Mouse (Mus musculus): ENCODE measurements around the gene Ticrr. TPM values are rescaled to one million over a fixed set of nuclear protein-coding genes. Genes with fewer than 3 reads are reported as not detected.

The Ticrr gene
- total RNA-seq (2021) = 1 to 10 TPM; 6.3 to 6.4 TPM
- long read RNA-seq, experiment 1, partial matches to known transcripts = 2 of 4 reads
- long read RNA-seq, experiment 1, other reads (novel, unspliced or antisense) = 1 of 4 reads
- long read RNA-seq, experiment 2, partial matches to known transcripts = 2 of 2 reads
- long read RNA-seq, experiment 2, other reads (novel, unspliced or antisense) = 0 of 2 reads

DNA sequence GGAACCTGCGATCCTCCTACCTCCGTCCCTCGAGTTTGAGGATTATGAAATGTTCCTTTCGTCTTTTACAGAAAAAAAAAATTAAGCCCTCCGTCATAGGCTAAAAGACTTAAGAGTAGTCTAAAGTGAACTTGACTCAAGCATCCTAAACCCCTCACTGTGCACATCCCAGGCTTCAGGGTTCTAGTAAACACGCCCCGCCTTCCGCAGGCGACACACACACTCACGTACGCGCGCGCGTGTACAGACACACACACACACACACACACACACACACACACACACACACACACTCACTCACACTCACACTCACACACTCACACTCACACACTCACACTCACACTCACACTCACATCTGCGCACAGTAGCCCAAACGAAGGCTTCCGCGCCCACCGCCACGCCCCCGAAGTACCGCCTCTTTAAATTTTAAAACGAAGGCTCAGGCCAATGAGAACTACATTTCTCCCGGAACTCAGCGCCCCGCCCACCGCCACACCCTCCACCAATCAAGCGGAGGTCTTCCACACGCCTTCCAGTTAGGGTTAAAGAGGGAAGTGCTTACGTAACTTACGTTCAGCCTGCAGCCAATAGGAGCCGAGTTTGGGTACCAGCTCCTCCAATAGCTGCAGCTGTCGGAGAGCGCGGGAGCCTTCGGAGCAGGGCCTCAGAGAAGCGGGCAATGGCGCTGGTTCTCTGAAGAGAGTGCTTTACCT, at the start of gene Ticrr:
TSS of gene Ticrr (plus strand) at position 619 of the 713 bp plus-strand sequence.
- DNase-seq (ENCODE audit: low spot score in 2 of 2) = peak; percentile 87 to 89

DNA sequence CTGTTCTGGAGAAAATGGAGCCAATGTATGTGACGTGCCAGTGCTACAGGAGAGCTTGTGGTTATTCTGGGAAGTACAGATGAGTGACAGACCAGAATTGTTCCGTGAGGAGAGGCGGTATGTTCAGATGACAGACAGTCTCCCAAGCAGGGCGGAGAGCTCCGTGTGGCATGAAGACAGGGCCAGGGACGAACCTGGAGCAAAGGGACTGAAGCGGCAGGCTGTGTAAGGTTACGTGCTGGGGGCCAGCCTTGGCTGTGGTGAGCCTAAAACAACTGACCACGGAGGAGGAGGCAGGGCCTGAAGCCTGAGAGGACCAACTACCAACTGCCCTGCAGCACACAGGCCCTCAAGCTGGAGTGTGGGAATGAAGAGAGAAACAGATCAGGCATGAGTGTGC, 48.1 kb upstream of the Ticrr start:
- no peak for DNase-seq (ENCODE audit: low spot score in 2 of 2)

DNA sequence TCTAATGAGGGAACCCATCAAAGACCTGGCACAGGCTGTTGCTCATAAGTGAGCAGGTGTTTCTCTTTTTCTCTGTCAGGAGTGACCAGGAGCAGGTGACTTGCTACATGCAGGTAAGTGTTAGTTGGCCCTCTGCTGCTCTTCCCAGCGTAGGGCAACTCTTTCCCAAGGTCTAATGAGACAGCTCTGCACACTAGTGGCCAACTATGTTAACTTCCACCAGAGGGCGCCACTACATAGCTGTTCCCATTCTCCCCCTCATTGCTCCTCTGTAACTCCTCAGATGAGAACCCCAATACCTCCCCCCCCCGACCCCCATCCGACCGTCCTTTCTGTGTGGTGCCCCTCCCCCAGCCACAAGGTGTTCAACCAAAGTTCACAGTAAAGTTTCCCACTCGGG, 47.2 kb upstream of the Ticrr start:
- peak in 1 of 2 experiments; percentile 27 for DNase-seq (ENCODE audit: low spot score in 2 of 2)

DNA sequence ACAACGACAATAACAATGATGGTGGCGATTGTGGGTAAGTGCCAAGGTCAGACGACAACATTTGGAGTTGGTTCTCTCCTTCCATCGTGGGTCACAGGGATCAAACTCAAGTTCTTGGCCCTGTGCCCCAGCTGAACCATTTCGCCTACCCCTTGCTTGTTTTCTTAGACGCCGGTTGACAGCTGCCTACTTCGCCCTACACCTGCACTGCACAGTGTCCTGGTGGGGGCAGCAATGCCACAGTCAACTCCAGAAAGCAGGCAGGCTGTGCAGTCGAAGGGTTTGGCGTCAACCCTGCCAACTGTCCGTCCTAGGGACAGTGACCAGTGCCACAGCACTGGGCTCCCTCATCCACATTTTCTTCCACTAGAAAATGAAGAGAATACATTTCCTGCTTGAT, 46.7 kb upstream of the Ticrr start:
- no peak for DNase-seq (ENCODE audit: low spot score in 2 of 2)

DNA sequence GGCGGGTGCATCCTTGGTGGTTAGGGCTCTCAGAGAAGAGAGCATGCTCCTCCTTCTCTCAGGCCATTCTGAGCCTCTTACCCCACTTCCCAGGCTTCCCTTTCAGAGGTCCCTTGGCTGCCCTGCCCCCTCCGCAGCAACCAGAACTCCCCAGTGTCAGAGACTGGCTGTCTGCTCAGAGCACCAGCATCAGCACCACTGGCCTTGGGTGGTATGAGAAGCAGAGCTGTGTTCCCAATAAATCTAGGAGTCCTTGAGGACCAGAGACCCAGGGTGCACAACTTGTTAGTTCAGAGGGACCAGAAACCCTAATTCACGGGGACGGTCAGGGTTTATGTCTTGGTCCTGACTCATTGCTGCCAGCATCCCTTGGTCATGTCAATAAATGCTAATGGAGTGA, 45.0 kb upstream of the Ticrr start:
- DNase-seq (ENCODE audit: low spot score in 2 of 2) = no peak

DNA sequence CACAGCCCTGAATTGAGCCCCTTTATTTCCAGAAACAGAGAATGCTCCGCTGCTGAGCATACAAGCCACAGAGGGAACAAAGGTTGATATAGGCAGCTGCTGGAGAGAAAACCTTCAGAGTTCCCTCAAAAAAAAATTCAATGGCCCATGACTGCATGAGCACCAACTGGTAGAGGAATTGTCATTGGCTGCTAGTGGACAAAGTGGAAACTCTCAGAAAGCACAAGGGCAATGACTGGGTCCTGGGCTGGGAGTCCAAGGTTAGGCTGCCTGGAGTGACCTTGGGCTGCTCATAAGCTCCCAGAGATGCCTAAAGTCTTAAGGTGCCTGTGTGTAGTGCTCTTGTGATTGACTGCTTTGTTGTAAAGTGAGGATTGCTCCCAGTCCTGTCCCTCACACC, 44.1 kb upstream of the Ticrr start:
- DNase-seq (ENCODE audit: low spot score in 2 of 2) = no peak

DNA sequence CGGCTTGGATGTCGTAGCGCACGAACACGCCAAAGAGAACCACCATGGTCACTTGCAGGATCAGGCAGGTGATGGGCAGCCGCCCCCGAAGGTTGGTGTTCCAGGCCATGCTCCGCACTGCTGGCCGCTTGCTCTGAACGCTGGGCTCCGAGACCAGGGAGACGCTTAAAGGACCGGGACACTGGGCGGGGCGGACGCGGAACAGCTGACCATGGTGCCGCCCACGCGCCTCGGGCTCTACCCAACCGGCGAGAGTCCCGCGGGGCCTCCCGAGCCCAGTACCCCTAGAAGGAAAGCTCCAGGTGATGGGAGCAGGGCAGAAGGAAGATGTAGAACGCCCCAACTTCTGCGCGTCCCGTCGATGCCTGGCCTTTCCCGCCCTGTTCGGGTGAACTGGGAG, 42.6 kb upstream of the Ticrr start, which contains the start of gene Rhcg:
TSS of gene Rhcg (minus strand) at position 240 of the 400 bp plus-strand sequence.
- DNase-seq (ENCODE audit: low spot score in 2 of 2) = no peak

DNA sequence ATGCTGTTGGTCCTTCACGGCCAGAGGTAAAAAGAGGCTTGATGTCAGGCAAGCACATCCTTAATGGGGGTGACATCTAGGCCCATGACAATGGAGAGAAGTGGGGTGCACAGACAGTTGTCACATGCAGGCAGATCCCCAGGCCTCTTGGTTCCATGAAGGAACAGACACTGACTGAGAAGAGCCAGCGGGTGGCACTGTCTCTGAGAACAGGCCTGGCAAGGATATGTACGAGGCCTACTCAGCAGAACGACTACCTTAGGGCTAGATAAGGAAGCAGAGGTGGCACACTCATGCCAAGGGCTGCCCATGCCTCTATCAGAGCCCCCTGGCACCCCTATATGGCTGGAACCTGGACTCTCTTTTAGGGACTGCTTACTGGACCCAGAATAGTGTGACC, 40.5 kb upstream of the Ticrr start:
- DNase-seq (ENCODE audit: low spot score in 2 of 2) = no peak

DNA sequence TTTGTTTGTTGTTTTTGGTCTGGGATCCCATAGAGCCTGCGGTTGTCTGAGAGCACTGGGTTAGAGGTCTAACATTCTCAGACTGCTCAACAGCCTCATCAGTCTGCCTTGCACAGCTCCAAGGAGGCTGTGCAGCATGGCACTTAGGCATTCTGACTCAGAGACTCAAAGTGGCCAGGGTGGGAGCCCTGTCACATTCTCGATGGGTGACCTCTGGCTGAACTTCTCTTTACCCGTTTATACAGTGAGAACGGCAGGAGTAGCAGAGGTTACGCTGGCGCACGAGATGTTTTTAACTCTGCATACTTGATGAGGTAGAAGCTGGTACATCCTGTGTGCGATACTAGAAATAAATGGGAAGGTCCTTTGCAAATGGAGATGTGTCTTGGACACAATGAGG, 36.9 kb upstream of the Ticrr start:
- DNase-seq (ENCODE audit: low spot score in 2 of 2) = no peak

DNA sequence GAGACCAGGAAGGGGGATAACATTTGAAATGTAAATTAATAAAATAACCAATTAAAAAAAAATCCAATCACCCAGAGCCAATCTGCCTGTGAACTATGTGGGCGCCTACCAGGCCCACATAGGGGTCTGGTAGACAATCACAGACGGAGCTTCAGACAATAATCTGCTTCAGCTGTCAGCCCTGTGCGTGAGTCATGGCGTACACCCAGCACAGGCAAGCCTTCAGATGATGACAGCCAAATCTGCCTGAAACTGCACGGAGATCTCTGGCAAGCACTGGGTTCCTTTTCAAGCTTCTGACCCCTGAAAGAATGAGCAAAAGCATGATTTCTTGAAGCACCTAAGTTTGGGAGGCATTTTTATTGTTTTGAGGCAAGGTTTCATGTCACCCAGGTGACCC, 33.8 kb upstream of the Ticrr start:
- DNase-seq (ENCODE audit: low spot score in 2 of 2) = no peak

DNA sequence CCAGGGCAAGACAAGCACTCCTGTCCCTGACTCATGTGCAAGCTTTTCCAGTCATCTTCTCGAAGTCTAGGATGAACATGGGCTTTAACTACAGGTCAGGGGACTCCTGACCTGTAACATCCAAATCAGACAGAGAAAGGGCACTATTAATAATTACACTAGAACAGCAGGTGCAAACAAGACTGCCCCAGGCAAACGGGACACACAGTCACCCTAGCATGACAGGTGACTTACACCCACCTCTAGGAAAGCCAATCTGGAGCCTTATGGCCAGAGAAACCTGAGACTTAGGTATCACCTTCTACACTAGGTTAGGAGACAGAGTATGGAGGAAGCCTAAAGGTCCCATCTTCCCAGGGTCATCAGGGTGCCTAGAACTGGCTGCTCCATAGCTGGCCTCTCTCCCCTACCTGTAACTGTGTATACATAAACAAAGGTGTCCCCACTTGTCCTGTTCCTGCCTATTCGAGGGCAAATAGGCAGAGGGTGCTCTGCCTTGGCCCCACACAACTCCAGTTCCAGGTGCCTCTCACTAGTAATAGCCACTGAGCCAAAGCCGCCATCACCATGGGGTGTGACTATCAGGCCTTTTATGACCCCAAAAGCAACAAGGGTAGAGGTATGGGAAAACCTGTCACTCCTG, 31.6 kb upstream of the Ticrr start:
- DNase-seq (ENCODE audit: low spot score in 2 of 2) = no peak

DNA sequence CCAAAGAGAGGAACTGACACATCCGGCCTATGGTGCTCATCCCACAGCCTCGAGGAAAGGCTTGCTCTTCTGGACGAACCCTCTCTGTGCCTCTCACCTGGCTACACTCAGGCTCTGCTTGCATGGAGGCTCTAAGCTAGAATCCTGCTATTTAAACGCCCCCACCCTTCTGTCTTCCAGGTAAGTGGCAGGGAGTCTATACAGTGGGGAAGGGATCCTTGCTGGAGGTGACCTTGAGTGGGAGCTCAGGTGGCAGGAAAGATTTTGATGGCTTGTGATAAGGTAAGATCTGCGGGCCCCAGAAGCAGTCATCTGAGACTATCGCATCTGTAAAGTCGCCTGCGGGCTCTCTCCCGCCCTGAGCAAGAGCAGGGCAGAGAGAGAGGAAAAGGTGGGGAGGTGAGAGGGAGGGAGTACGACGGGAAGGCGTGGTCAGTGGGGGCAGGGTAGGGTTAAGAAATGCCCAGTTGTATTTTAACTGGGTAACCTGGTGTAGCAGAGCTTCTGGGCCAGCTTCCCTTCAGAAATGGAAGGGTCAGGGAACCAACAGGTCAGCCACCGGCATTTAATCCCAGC, 28.1 kb upstream of the Ticrr start:
- DNase-seq (ENCODE audit: low spot score in 2 of 2) = no peak

DNA sequence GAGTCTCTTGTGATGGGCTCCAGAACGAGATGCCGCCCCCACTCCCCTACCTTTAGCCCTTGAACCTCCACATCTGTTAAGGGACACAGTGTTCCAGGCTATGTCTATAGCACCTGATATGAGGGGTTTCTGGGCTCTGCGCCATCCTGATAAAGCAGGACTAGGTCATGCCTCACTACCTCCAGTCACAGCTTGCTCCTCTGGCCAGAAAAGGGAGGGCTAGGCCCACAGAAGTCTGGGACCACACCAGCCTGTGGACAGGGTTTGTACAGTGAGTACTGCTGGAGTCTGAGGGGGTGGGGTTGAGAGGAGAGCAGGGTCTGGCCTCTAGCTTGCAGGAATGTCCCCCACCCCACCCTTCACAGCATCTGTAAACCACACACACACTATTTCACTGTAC, 12.8 kb upstream of the Ticrr start:
- no peak for DNase-seq (ENCODE audit: low spot score in 2 of 2)

DNA sequence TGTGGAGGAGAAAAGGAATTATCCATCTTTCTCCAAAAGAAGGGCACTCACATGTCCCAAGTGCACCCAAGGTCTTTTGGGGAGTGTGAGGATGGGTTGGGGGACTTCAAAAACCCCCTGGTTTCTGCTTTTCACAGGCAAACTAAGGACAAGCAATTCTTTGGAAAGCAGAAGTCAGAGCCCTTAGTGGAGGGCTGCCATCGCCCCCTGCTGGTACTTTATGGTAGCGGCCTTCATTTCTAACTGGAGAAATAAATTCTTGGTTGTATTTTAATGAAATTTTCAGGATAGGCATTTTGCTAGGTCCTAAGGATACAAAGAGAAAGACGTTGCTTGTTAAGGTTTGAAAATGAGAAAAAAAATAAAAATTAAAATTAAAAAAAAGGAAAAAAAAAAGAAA, 11.0 kb upstream of the Ticrr start:
- peak; percentile 12 to 24 for DNase-seq (ENCODE audit: low spot score in 2 of 2)

DNA sequence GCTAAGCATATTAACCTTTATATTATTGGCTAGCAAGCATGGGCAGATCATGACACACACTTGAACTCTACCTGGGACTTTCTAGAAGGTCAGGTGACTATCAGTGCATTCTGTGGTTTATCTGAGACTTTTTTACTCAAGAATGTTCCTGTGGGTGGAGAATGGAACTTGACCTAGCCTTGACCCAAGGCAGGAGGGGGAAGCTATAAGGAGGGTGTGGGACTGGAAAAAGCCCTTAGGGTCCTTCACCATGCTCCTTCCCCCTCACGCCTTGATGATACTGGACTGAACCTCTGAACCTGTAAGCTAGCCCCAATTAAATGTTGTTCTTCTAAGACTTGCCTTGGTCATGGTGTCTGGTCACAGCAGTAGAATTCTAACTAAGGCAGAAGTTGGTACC, 5.8 kb upstream of the Ticrr start:
- DNase-seq (ENCODE audit: low spot score in 2 of 2) = no peak

DNA sequence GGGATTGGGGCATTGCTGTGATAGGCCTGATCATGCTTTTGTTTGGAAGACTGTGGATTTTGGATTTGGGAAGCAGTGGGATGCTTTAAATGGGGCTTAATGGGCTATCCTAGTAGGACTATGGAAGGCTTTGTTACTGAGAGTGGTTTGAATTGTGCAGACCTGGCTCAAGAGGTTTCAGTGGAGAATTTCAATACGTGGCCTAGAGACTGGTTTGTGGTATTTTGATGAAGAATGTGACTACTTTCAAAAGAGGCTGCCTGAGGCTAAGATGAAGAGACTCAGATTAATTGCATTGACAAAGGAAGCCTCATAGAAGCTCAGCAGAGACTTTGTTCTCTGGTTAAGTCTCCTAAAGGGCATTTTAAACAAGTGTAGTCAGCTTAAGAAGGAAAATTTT, 5.4 kb upstream of the Ticrr start:
- no peak for DNase-seq (ENCODE audit: low spot score in 2 of 2)

DNA sequence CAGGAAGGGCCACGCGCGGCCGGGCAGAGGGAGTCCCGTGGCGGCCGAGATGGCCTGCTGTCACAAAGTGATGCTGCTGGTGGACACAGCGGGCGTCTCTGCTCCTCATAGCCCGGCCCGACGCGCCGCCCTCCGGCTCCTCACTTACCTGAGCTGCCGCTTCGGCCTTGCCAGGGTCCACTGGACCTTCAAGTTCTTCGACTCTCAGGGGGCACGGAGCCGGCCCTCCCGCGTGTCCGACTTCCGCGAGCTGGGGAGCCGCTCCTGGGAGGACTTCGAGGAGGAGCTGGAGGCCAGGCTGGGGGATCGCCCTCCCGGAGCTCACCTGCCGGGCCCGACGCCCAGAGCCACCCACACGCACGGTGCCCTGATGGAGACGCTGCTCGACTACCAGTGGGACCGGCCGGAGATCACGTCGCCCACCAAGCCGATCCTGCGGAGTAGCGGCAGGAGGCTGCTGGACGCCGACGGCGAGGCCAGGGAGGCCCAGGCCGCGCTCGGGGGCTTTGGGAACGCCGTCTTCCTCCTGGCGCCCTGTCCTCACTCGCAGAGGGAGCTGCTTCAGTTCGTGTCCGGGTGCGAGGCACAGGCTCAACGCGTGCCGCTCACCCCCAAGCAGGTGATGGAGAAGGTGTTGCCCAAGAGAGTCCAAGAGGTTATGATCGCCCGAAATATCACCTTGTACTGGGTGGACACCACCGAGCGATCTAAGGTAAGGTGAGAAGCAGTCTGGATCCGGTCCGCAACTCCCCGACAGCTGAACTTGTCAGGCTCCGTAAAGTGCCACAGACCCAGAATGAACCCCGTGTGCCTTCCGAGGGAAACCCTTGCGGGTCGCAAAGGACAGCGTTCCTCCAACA, 525 bp downstream of the Ticrr start:
- DNase-seq (ENCODE audit: low spot score in 2 of 2) = peak in 1 of 2 experiments; percentile 11

DNA sequence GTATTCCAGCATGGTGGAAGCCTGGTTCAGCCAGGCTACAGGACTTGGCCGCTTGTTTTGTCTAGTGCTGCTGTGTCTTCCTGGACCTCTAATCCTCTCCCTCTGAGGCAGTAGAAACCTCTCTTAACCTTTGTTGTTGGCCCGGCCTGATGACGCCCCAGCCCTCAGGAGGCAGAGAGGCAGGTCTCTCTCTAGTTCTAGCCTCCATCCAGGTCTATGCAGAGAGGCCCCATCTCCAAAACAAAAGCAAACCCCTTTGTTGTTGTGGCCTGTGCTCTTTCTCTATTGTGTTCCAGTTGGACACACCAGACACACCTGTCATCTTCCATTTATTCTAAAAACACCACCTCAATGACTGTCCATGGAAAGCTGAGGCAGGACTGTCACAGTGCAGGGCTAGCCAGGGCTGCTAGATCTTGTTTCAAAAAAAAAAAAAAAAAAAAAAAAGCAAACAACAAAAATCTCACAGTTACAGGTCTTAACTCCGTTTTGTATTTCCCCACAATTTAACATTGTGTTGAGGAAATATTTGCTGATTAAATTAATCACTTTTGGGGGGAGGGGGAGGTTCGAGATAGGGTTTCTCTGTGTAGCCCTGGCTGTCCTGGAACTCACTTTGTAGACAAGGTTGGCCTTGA, 1.4 kb downstream of the Ticrr start:
- no peak for DNase-seq (ENCODE audit: low spot score in 2 of 2)

DNA sequence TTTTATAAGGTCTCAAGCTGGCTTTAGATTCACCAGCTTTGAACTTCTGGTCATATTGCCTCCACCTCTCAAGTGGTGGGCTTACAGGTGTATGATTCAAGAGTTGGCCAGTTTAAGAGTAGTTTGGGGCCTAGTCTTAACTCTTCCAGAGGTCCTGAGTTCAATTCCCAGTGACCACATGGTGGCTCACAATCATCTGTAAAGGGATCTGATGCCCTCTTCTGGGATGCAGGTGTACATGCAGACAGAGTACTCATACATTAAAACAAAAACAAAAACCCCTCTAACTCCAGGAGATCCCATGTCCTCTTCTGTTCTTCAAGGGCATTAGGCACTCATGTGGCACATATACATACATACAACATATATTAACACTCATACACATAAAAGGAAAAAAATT, 6.7 kb downstream of the Ticrr start:
- no peak for DNase-seq (ENCODE audit: low spot score in 2 of 2)

DNA sequence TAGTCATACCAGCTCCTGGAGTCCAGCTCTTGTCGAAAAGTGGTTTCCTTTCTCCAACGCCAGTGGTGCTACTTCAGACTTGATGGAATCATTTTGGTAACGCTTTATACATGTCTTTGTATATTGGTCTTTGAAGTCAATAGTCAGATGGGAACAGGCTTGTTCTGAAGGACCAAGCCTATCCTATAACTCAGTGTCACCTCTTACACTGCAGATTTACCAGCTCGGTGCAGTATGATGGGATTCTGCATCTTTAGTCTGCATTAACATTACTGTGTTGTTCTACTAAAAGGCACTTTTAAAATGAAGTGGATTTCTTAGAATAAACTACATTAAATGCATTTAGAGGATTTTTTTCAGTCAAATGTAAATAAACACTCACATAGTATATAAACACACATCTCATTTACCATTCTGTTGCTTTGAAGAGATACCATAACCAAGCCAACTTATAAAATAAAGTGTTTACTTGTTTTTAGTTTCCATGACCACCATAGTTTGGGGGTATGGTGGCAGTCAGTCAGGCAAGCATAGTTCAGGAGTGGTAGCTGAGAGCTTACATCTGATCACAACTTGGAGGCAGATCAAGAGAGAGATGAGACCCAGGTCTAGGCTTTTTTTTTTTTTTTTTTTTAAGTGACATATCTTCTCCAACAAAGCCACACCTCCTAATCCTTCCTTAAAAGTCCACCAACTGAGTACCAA, 11.1 kb downstream of the Ticrr start:
- DNase-seq (ENCODE audit: low spot score in 2 of 2) = no peak

Measured in adrenal gland, postnatal 4 days (tissue).